In the genomic region with DNA sequence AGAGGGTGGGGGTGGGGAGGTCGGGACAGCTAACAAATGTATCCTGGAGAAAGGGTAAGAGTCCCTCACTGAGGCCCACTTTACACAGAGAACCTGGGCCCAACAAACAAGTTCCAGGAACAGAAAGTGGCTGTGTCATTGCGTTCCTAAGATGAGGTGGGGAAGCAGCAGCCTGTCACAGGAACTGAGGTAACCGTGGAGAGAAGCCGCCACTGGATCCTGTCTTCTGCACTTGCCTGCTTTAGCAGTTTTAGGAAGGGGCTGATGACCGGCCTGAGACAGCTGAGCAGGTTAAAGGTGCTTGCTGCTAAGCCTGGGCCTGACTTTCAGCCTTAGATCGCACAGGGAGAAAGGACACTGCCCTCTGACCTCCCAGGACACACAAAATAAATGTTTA, we compare ENCODE assay signal across 8 mouse cellular contexts. TPM values are rescaled to one million over a fixed set of nuclear protein-coding genes. Genes with fewer than 3 reads are reported as not detected.
DNase-seq lines count a peak whose midpoint lies in the region; ATAC-seq lines count a peak whose summit lies in the region.

No protein-coding gene starts in this region.

- no peaks in the 10 kb centered on the region for H3K27me3 ChIP-seq in forebrain, embryonic 11.5 days (ENCODE audit: control insufficient read depth, insufficient read depth, low read length)
- H3K27me3 ChIP-seq in kidney, embryonic 14.5 days (ENCODE audit: control insufficient read depth, insufficient read depth, low read length): no peaks in the 10 kb centered on the region
- no peaks in the 10 kb centered on the region for H3K27me3 ChIP-seq in megakaryocyte, embryonic 14.5 days (replicated peaks)

- H3K27ac ChIP-seq in forebrain, embryonic 11.5 days (ENCODE audit: low read depth, low read length): peak overlapping the region; percentile 78
- H3K27ac ChIP-seq in kidney, embryonic 14.5 days (ENCODE audit: low read depth, low read length): peak overlapping the region; percentile 88

- H3K4me2 ChIP-seq in forebrain, embryonic 11.5 days (ENCODE audit: low read depth, low read length, severe bottlenecking): peak overlapping the region; percentile 21; the same call in 1 of the 2 replicates
- H3K4me2 ChIP-seq in kidney, embryonic 14.5 days (replicated peaks; ENCODE audit: low read depth, low read length): no peak overlapping the region

- no peak overlapping the region for H3K4me3 ChIP-seq in forebrain, embryonic 11.5 days (ENCODE audit: low read depth, low read length)
- no peak overlapping the region for H3K4me3 ChIP-seq in kidney, embryonic 14.5 days (ENCODE audit: low read length)
- H3K4me3 ChIP-seq in megakaryocyte, embryonic 14.5 days (replicated peaks): peak overlapping the region; percentile 83

- no peaks in the 10 kb centered on the region for H3K9me3 ChIP-seq in forebrain, embryonic 11.5 days (ENCODE audit: control insufficient read depth, low read length)
- no peaks in the 10 kb centered on the region for H3K9me3 ChIP-seq in kidney, embryonic 14.5 days (ENCODE audit: control insufficient read depth, low read length)
- no peaks in the 10 kb centered on the region for H3K9me3 ChIP-seq in megakaryocyte, embryonic 14.5 days

- DNase-seq in lung, adult 18-20 months: peak; percentile 62 to 66
- DNase-seq in lung, postnatal 14 days: no peak
- no peak for DNase-seq in forebrain, embryonic 11.5 days (ENCODE audit: low spot score)
- DNase-seq in retina, embryonic 14.5 days (ENCODE audit: low spot score): no peak
- DNase-seq in layer of hippocampus, postnatal 14 days (ENCODE audit: low spot score in 2 of 2): no peak
- no peak for DNase-seq in gastrocnemius, postnatal 25 days

- H3K9ac ChIP-seq in forebrain, embryonic 11.5 days (ENCODE audit: low read length): peak overlapping the region; percentile 43
- 0 out of 2 replicates have a peak overlapping the region, but pooled peaks have one; percentile 23 for H3K9ac ChIP-seq in kidney, embryonic 14.5 days (ENCODE audit: low read depth, low read length)

- WGBS in forebrain, embryonic 11.5 days: 23% methylated on average over 6 of the region's 6 CpGs
- 33% methylated on average over 6 of the region's 6 CpGs for WGBS in kidney, embryonic 14.5 days

- no peaks in the 10 kb centered on the region for H3K36me3 ChIP-seq in forebrain, embryonic 11.5 days (ENCODE audit: control insufficient read depth, insufficient read depth, low read length)
- H3K36me3 ChIP-seq in kidney, embryonic 14.5 days (ENCODE audit: control insufficient read depth, insufficient read depth, low read length): no peaks in the 10 kb centered on the region
- no peaks in the 10 kb centered on the region for H3K36me3 ChIP-seq in megakaryocyte, embryonic 14.5 days (replicated peaks; ENCODE audit: low read length)

- H3K4me1 ChIP-seq in forebrain, embryonic 11.5 days (replicated peaks; ENCODE audit: control insufficient read depth, insufficient read depth, low read length): peaks cover 44% of the 10 kb centered on the region
- H3K4me1 ChIP-seq in kidney, embryonic 14.5 days (ENCODE audit: control insufficient read depth, insufficient read depth, low read length): peaks cover 56% of the 10 kb centered on the region
- peaks cover 82% of the 10 kb centered on the region for H3K4me1 ChIP-seq in megakaryocyte, embryonic 14.5 days

- no peak for ATAC-seq in forebrain, embryonic 11.5 days (replicated peaks; ENCODE audit: low FRiP score)
- ATAC-seq in kidney, embryonic 14.5 days (ENCODE audit: low FRiP score, low TSS enrichment): no peak

RNA-seq across cellular contexts. Expression of gene Scyl1, which starts 35.6 kb away (rescaled TPM):
- polyA plus RNA-seq in forebrain, embryonic 11.5 days (2014; fragmentation: Nextera tagmentation; extraction: Ambion mirVana): 65.2 and 66.3 TPM in 2 replicates
- 54.7 and 73.5 TPM in 2 replicates for polyA plus RNA-seq in kidney, embryonic 14.5 days (2014; fragmentation: Nextera tagmentation; extraction: Ambion mirVana)
- 30.0 and 71.8 TPM in 2 replicates for polyA plus RNA-seq in megakaryocyte, embryonic 14.5 days (2012; ENCODE audit: insufficient read depth, low replicate concordance)
- total RNA-seq in layer of hippocampus, postnatal 14 days (2021): 10 to 100 TPM; 73.6 to 75.1 TPM
- total RNA-seq in gastrocnemius, postnatal 25 days (2021): 10 to 100 TPM; 62.2 to 62.8 TPM

Comparison
In these comparisons a context has a peak if more than half of its experiments do, and no peak if none do; other contexts are left out.
1. DNase-seq: peak in lung, adult 18-20 months (2 of 2); none in lung, postnatal 14 days (single experiment), forebrain, embryonic 11.5 days (single experiment), retina, embryonic 14.5 days (single experiment), layer of hippocampus, postnatal 14 days (0 of 2) and gastrocnemius, postnatal 25 days (single experiment).